Mouse (Mus musculus): ENCODE results near the gene Tmem25. TPM values are rescaled to one million over a fixed set of nuclear protein-coding genes. Genes with fewer than 3 reads are reported as not detected.

Gene Tmem25
- 0.81 and 1.6 TPM in 2 replicates for polyA plus RNA-seq (2016; fragmentation: Nextera tagmentation; extraction: Ambion mirVana)

DNA sequence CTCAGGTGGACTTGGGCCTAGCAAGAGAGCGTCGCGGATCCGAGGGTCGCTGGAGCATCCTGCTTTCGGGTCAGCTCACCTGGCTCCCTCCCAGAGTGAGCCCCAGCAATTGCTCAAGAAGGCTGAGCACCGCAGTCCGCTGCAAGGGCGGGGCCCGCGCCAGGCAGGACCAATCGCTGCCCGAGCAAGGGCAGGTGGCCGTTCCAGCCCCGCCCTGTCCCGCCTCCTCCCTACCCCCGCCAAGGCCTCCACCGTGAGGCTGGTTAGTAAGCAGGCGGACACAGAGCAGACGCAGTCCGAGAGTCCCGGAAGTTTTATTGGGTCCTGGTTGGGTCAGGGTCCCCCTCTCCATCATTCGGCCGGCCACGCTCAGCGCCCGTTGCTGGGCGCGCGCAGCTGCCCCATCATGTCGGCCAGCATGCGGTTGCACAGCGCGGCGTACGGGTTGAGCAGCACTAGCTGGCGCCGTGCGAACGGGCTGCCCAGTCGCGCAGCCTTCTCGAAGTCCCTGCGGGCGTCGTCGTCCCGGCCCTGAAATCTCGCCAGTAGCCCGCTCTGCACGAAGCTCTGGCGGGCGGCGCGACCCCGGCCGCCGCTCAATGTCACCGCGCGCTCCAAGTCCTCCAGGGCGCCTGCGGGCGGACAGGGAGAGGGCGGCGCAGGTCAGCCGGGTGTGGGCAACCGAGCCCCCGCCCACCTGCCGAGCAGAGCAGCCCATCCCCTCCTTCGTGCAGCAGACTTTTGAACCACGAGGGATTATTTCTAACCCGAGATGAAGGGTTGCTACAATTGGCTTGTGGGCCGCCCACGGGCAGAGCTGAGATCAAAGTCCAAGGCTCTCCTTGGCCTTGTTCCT lies at the start of gene Tmem25:
TSS of gene Tmem25 (minus strand) at position 206 of the 856 bp plus-strand sequence.
- H3K27me3 ChIP-seq (replicated peaks) = peaks cover 66% of the 10 kb centered on the region
- peak within 1 kb of the TSS; percentile 66 for H3K9ac ChIP-seq
- H3K9me3 ChIP-seq (replicated peaks) = no peaks in the 10 kb centered on the region
- H3K4me2 ChIP-seq = peak within 1 kb of the TSS; percentile 89
- WGBS (ENCODE audit: insufficient replicate concordance) = under 1% methylated on average over 75 of the region's 75 CpGs
- H3K4me1 ChIP-seq = peaks cover 22% of the 10 kb centered on the region
- peak within 1 kb of the TSS; percentile 50 for H3K27ac ChIP-seq
- peak; percentile 93 for ATAC-seq
- H3K4me3 ChIP-seq = peak within 1 kb of the TSS; percentile 59
- H3K36me3 ChIP-seq = no peaks in the 10 kb centered on the region

DNA sequence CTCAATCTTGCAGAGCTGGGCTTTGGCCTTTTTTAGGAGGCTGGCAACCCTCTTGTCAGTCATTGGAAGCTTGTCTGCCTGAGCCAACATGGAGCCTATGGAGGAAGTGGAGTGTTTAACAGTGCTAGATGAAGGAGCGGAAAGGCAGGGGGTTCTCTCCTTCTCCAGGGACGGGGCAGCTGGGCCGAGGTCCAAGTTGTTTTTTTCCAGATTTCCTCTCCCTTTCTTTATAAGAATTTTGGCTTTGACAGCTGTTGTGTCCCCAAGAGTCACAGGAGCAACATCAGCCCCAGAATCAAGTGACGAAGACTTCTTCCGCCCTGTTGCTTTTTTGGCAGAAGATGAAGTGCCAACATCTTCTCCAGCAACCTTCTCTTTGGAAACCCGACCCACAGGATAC lies 48.3 kb upstream of the Tmem25 start:
- Histone ChIP-seq H3K4me3 (no peak overlapping the region), H3K36me3 (peaks cover 93% of the 10 kb centered on the region), H3K9me3 (replicated peaks) (no peaks in the 10 kb centered on the region), H3K27ac (no peak overlapping the region), H3K27me3 (replicated peaks) (no peaks in the 10 kb centered on the region), H3K4me1 (no peaks in the 10 kb centered on the region), H3K4me2 (no peak overlapping the region), H3K9ac (no peak overlapping the region)
- ATAC-seq = no peak
- 90% methylated on average over 6 of the region's 6 CpGs for WGBS (ENCODE audit: insufficient replicate concordance)

DNA sequence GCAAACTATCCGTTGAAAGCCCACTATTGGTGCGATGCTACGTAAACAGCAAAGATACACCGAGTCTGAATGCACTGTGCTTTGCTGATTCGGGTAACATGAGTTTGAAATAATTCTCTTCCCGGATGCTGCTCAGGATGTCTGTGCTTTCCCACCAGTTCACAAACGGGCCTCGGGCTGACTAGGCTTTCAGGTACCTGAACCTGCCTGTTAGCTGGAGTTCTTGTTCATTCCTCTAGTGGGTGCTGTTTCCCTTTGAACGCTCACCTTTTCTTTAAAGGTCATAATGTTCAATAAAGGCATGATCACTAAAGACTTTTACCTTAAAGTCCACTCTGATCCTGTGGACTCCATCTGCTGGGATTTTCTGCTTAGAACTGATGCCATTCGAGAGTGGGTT lies 42.1 kb upstream of the Tmem25 start:
- Histone ChIP-seq H3K9ac (no peak overlapping the region), H3K4me2 (no peak overlapping the region), H3K36me3 (peaks cover 91% of the 10 kb centered on the region), H3K27me3 (replicated peaks) (no peaks in the 10 kb centered on the region), H3K4me3 (no peak overlapping the region), H3K4me1 (no peaks in the 10 kb centered on the region), H3K27ac (no peak overlapping the region), H3K9me3 (replicated peaks) (no peaks in the 10 kb centered on the region)
- no peak for ATAC-seq
- WGBS (ENCODE audit: insufficient replicate concordance) = 87% methylated on average over 10 of the region's 10 CpGs

DNA sequence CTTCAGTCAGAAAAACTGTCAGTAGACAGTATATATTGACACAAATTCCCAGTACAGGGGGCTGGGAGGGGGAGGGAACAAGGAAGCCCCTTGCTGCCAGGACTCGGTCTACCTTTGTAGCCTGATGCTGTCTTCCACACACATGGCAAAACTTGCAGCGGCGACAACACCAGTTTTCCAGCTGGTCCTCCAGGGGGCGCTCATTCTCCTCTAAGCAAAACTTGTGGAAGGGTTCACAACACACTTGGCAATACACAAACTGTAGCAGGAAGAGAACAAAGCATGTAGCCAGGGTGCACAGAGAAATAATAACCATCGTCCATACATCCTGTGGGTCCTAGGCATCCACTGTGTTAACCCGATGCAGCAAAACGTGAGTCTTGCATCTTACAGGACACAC lies 37.3 kb upstream of the Tmem25 start:
- Histone ChIP-seq H3K9ac (no peak overlapping the region), H3K9me3 (replicated peaks) (no peaks in the 10 kb centered on the region), H3K4me2 (no peak overlapping the region), H3K27me3 (replicated peaks) (no peaks in the 10 kb centered on the region), H3K4me3 (no peak overlapping the region), H3K36me3 (peaks cover 90% of the 10 kb centered on the region), H3K4me1 (no peaks in the 10 kb centered on the region), H3K27ac (no peak overlapping the region)
- no peak for ATAC-seq
- 52% methylated on average over 7 of the region's 7 CpGs for WGBS (ENCODE audit: insufficient replicate concordance)

DNA sequence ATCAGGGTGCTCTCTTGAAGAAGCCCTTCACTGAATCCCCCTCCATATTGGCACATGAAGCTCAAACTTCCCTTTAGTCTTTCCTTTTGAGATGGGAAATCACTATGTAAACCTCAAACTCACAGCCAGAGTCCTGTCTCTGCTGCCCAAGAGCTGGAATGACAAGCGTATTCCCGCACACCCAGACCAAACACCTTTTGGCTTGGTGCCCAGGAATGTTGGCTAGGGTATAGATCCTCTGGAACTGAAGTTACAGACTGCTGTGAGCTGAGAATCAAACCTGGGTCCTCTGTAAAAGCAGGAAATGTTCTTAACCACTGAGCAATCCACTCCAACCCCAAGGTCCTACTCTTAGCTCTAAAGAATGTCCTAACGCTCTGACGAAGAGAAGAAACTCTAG lies 33.2 kb upstream of the Tmem25 start:
- Histone ChIP-seq H3K9me3 (replicated peaks) (no peaks in the 10 kb centered on the region), H3K4me2 (no peak overlapping the region), H3K4me1 (no peaks in the 10 kb centered on the region), H3K4me3 (no peak overlapping the region), H3K9ac (no peak overlapping the region), H3K27ac (no peak overlapping the region), H3K36me3 (peaks cover 92% of the 10 kb centered on the region), H3K27me3 (replicated peaks) (no peaks in the 10 kb centered on the region)
- WGBS (ENCODE audit: insufficient replicate concordance) = 88% methylated on average over 4 of the region's 4 CpGs
- ATAC-seq = no peak

DNA sequence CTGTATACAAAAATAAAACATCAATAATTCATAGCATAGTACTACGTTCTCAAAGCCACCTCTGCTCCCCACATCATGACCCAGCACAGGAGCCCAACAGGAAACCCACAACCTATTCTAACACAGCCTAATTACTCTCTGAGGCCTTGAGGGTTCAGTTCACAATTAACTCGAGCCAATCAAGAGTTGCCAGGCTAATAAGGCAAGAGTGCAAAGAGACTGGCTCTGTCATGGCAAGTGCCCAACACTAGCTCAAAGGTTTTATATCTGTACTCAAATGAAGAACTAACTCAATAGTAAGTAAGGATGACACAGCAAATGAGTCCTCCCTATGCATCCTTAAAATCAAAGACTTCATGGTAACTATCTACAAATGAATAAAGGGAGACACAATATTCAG lies 31.4 kb upstream of the Tmem25 start:
- Histone ChIP-seq H3K36me3 (peaks cover 98% of the 10 kb centered on the region), H3K27ac (no peak overlapping the region), H3K4me2 (no peak overlapping the region)

DNA sequence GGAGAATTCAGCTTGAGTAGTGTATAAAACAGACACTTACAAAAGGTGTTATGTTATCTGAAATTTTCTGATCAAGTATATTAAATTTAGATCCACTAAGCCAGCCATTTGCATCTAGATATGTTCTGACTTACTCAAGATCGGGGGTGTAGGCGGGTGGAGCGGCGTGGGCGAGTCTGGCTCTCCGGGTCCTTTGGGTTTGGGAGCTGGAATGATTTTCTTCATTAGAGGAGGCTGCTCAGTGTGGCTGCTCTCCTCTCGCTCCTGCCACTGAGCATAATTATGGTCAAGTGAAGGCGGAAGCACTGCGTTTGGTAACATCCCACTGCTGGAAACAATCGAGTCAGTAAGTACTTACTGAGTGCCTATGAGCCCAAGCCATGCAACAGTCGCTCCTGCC lies 29.8 kb upstream of the Tmem25 start:
- Histone ChIP-seq H3K27me3 (replicated peaks) (no peaks in the 10 kb centered on the region), H3K27ac (no peak overlapping the region), H3K9me3 (replicated peaks) (no peaks in the 10 kb centered on the region), H3K36me3 (peaks cover 98% of the 10 kb centered on the region), H3K9ac (no peak overlapping the region), H3K4me2 (no peak overlapping the region), H3K4me3 (no peak overlapping the region), H3K4me1 (no peaks in the 10 kb centered on the region)
- no peak for ATAC-seq
- WGBS (ENCODE audit: insufficient replicate concordance) = 88% methylated on average over 11 of the region's 11 CpGs

More for the DNA sequence above, 31.4 kb upstream of the Tmem25 start:
- no peaks in the 10 kb centered on the region for H3K9me3 ChIP-seq (replicated peaks)
- H3K4me1 ChIP-seq = no peaks in the 10 kb centered on the region
- ATAC-seq = no peak
- H3K9ac ChIP-seq = no peak overlapping the region
- WGBS (ENCODE audit: insufficient replicate concordance) = 76% methylated on average over 2 of the region's 2 CpGs
- no peaks in the 10 kb centered on the region for H3K27me3 ChIP-seq (replicated peaks)
- no peak overlapping the region for H3K4me3 ChIP-seq

DNA sequence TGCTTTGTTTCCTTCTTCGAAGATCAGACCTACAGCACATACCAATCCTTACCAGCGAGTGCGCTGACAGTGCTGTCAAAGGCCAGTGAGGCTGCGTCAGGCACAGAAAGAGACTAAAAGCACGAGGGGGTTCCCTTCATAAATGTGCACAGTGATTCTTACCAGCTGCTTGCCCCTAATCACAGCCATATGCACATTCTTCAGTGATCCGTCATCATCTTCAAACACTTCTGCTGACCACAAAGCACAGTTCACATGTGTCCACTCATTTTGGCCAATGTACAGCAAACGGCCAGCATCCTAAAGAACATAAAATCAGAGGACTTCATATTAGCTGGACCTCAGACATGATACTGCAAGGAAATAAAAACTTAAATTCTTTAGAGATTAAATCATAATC lies 27.6 kb upstream of the Tmem25 start:
- no peak overlapping the region for H3K4me3 ChIP-seq
- 87% methylated on average over 7 of the region's 7 CpGs for WGBS (ENCODE audit: insufficient replicate concordance)
- H3K9me3 ChIP-seq (replicated peaks) = no peaks in the 10 kb centered on the region
- no peaks in the 10 kb centered on the region for H3K27me3 ChIP-seq (replicated peaks)
- no peaks in the 10 kb centered on the region for H3K4me1 ChIP-seq
- no peak overlapping the region for H3K9ac ChIP-seq
- no peak overlapping the region for H3K27ac ChIP-seq
- no peak for ATAC-seq
- no peak overlapping the region for H3K4me2 ChIP-seq
- peaks cover 98% of the 10 kb centered on the region for H3K36me3 ChIP-seq

DNA sequence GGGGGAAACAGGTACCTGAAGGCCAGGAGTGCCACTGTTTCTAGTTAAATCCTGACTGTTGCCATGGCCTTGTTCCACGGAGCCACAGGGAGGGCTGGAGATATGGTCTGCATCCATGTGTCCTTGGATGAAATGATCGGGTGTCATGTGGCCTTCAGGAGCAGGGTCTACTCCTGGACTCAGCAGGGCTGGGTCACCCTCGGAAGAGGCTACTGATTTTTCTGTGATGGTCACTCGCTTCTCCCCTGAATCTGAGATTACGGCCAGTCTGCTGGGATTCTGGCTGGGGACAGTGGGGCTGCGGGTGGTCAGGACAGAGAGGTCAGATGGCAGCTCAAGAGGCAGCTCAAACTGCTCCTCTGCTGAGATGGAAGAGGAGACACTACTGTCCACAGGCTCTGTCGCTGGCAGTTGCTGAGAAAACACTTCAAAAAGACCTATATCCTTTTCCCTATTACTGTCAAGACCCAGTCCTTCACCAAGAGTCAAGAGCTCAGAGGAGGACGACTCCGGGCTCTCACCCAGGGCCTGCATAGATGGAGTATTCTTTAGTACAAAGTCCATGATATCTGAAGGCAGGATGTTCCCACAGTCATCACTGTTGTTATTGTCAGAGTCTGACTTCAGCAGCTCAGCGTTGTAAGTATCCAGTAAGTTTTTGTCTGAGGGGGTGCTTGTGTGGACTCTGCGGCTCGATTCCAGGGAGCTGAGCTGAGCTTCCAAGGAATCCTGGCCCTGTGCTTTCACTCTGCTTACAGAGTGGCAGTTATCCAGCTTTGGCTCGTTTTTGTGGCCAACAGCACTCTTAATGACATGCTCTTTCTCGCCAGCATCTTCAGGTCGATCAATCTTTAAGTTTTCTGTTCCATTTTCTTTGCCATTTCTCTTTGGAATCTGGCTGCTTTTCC lies 21.1 kb upstream of the Tmem25 start:
- H3K27me3 ChIP-seq (replicated peaks) = no peaks in the 10 kb centered on the region
- H3K4me1 ChIP-seq = no peaks in the 10 kb centered on the region
- peaks cover 100% of the 10 kb centered on the region for H3K36me3 ChIP-seq
- WGBS (ENCODE audit: insufficient replicate concordance) = 80% methylated on average over 15 of the region's 15 CpGs
- no peak overlapping the region for H3K27ac ChIP-seq
- H3K9me3 ChIP-seq (replicated peaks) = no peaks in the 10 kb centered on the region
- no peak for ATAC-seq
- H3K4me2 ChIP-seq = no peak overlapping the region
- no peak overlapping the region for H3K9ac ChIP-seq
- no peak overlapping the region for H3K4me3 ChIP-seq

DNA sequence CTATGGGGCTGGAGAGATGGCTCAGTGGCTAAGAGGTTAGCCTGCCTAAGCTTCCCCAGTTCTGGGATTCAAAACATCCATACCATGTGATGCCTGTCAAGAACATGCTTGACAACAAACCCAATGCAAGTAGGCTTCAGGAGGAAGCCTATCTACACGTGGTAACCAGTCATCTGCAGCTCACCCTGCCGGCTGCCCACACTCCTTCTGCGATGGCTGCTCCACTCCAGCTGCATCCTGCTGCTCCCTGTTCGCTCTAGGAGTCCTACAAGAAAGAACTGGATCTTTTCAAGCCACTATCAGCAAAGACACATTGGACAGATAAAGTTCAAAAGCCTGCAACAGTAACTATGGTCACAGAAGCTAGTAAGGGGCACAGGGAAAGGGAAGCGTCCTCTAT lies 18.4 kb upstream of the Tmem25 start:
- 70% methylated on average over 5 of the region's 5 CpGs for WGBS (ENCODE audit: insufficient replicate concordance)
- no peaks in the 10 kb centered on the region for H3K27me3 ChIP-seq (replicated peaks)
- no peak overlapping the region for H3K4me3 ChIP-seq
- no peak overlapping the region for H3K9ac ChIP-seq
- H3K36me3 ChIP-seq = peaks cover 100% of the 10 kb centered on the region
- no peaks in the 10 kb centered on the region for H3K9me3 ChIP-seq (replicated peaks)
- no peak overlapping the region for H3K4me2 ChIP-seq
- H3K4me1 ChIP-seq = no peaks in the 10 kb centered on the region
- no peak for ATAC-seq
- H3K27ac ChIP-seq = no peak overlapping the region

DNA sequence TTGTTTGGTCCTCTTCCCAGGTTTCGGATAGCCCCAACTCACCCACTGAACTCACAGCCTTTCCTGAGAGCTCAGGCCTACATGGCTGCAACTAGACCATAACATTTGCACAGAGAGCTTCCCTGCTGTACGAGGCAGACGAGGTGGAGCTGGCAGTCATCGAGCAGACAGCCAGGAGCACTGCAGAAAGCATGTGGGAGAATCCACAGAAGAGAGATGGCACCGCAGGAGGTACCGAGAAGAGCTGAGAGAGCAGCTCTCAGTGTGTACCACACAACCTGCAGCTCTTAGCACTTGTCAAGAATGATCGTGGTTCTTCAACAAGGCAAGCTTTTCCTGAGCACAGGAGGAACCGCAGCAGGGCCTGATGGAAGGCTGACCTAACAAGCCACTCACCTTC lies 15.1 kb upstream of the Tmem25 start:
- WGBS (ENCODE audit: insufficient replicate concordance) = 82% methylated on average over 8 of the region's 8 CpGs
- ATAC-seq = no peak
- Histone ChIP-seq H3K27me3 (replicated peaks) (no peaks in the 10 kb centered on the region), H3K36me3 (peaks cover 99% of the 10 kb centered on the region), H3K9me3 (replicated peaks) (no peaks in the 10 kb centered on the region), H3K27ac (no peak overlapping the region), H3K9ac (no peak overlapping the region), H3K4me3 (no peak overlapping the region), H3K4me2 (no peak overlapping the region), H3K4me1 (no peaks in the 10 kb centered on the region)

DNA sequence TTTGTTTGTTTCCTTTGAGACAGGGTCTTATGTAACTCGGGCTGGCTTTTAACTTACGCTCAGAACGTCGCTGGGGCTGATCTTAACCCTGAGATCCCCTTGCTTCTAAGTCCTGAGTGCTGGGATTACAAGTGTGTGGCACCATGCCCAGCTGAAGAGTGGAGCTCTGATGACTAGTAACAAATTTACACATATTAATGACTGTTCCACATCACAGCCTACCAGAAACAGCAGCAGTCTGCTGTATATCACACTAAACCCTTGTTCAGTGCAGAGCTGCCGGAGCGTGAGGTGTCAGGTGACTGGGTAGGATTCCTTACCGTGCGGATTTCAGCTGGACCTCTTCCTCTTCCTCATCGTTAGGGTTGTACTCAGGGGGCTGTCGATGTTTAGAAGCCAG lies 11.2 kb upstream of the Tmem25 start:
- no peak for ATAC-seq
- Histone ChIP-seq H3K27me3 (replicated peaks) (no peaks in the 10 kb centered on the region), H3K36me3 (peaks cover 98% of the 10 kb centered on the region), H3K4me1 (no peaks in the 10 kb centered on the region), H3K27ac (no peak overlapping the region), H3K4me3 (no peak overlapping the region), H3K9me3 (replicated peaks) (no peaks in the 10 kb centered on the region), H3K9ac (no peak overlapping the region), H3K4me2 (no peak overlapping the region)
- WGBS (ENCODE audit: insufficient replicate concordance) = 80% methylated on average over 10 of the region's 10 CpGs
